Mouse (Mus musculus): ENCODE measurements around the gene Gm13289.
A peak's percentile ranks its signal among the peaks of the same experiment; 100 is the strongest.
"Not testable (repeated sequence)": the region's sequence is repeated elsewhere in the genome, so short reads cannot be mapped to it uniquely, and the experiment has no call there.

Gene Gm13289

DNA sequence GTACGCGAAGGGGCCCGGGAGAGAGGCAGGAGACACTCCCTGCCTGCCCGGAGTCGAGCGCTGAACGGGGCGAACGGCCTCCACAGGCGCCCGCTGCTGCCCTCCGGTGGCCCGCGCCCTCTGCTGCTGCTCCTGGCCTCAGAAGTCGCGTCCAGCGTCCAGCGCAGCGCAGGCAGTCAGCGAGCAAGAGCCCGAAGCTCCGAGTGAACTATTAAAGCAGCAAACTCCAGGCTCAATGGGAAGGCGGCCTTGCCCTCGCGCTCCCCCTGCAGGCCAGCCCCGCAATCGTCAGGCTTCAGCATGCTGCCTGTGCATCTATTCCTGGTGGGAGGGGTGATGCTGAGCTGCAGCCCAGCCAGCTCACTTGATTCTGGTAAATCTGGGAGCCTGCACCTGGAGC lies 8.7 kb downstream of the Gm13289 start, which contains the start of gene Gm13276:
Gm13276 (plus strand) TSS at position 301 of the 400 bp plus-strand sequence.
- not testable (repeated sequence) for DNase-seq

DNA sequence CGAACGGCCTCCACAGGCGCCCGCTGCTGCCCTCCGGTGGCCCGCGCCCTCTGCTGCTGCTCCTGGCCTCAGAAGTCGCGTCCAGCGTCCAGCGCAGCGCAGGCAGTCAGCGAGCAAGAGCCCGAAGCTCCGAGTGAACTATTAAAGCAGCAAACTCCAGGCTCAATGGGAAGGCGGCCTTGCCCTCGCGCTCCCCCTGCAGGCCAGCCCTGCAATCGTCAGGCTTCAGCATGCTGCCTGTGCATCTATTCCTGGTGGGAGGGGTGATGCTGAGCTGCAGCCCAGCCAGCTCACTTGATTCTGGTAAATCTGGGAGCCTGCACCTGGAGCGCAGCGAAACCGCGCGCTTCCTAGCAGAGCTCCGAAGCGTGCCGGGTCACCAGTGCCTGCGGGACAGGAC lies 11.7 kb downstream of the Gm13289 start, which contains the start of gene Gm13277:
Gm13277 (plus strand) TSS at position 231 of the 400 bp plus-strand sequence.
- DNase-seq: not testable (repeated sequence)

DNA sequence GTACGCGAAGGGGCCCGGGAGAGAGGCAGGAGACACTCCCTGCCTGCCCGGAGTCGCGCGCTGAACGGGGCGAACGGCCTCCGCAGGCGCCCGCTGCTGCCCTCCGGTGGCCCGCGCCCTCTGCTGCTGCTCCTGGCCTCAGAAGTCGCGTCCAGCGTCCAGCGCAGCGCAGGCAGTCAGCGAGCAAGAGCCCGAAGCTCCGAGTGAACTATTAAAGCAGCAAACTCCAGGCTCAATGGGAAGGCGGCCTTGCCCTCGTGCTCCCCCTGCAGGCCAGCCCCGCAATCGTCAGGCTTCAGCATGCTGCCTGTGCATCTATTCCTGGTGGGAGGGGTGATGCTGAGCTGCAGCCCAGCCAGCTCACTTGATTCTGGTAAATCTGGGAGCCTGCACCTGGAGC lies 14.5 kb downstream of the Gm13289 start, which contains the start of gene Gm13278:
Gm13278 (plus strand) TSS at position 301 of the 400 bp plus-strand sequence.
- DNase-seq: not testable (repeated sequence)

DNA sequence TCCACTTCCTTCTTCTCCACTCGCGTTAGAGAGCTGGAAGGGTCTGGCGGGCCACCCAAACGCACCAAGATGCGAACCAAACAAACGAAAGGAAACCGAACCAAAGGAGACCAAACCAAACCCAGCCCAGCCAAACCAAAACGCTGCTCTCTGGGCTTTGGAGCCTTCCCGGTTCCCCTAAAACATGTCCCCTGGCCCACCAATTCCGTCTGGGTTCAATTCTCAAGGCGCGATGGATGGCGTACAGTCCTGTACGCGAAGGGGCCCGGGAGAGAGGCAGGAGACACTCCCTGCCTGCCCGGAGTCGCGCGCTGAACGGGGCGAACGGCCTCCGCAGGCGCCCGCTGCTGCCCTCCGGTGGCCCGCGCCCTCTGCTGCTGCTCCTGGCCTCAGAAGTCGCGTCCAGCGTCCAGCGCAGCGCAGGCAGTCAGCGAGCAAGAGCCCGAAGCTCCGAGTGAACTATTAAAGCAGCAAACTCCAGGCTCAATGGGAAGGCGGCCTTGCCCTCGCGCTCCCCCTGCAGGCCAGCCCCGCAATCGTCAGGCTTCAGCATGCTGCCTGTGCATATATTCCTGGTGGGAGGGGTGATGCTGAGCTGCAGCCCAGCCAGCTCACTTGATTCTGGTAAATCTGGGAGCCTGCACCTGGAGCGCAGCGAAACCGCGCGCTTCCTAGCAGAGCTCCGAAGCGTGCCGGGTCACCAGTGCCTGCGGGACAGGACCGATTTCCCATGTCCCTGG lies 17.4 kb downstream of the Gm13289 start, which contains the start of gene Gm13275:
Gm13275 (plus strand) TSS at position 552 of the 740 bp plus-strand sequence.
- not testable (repeated sequence) for DNase-seq

DNA sequence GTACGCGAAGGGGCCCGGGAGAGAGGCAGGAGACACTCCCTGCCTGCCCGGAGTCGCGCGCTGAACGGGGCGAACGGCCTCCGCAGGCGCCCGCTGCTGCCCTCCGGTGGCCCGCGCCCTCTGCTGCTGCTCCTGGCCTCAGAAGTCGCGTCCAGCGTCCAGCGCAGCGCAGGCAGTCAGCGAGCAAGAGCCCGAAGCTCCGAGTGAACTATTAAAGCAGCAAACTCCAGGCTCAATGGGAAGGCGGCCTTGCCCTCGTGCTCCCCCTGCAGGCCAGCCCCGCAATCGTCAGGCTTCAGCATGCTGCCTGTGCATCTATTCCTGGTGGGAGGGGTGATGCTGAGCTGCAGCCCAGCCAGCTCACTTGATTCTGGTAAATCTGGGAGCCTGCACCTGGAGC lies 20.4 kb downstream of the Gm13289 start, which contains the start of gene Gm13279:
Gm13279 (plus strand) TSS at position 301 of the 400 bp plus-strand sequence.
- DNase-seq: not testable (repeated sequence)

DNA sequence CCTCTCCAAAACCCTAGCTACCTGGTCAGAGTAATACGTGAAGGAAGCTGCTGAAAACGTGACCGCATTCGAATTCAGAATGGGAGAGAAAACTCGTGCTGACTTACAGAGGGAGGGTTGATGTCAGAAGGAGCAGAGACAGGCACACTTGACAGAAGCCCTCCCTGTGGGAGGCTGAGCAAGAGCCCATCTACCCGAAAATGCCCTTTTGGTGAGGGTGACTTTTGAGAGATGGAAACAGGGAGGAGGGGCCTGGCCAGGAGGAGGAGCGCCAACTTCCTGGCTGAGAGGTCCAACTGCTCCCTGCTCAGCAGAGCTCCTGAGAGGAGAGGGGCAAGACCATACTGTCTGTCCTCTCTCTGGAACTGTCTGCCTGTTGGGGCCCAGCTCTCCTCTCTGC lies 22.6 kb downstream of the Gm13289 start, which contains the start of gene Gm13285:
Gm13285 (plus strand) TSS at position 301 of the 400 bp plus-strand sequence.
- not testable (repeated sequence) for DNase-seq

DNA sequence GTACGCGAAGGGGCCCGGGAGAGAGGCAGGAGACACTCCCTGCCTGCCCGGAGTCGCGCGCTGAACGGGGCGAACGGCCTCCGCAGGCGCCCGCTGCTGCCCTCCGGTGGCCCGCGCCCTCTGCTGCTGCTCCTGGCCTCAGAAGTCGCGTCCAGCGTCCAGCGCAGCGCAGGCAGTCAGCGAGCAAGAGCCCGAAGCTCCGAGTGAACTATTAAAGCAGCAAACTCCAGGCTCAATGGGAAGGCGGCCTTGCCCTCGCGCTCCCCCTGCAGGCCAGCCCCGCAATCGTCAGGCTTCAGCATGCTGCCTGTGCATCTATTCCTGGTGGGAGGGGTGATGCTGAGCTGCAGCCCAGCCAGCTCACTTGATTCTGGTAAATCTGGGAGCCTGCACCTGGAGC lies 26.2 kb downstream of the Gm13289 start, which contains the start of gene Gm13287:
Gm13287 (plus strand) TSS at position 301 of the 400 bp plus-strand sequence.
- not testable (repeated sequence) for DNase-seq

DNA sequence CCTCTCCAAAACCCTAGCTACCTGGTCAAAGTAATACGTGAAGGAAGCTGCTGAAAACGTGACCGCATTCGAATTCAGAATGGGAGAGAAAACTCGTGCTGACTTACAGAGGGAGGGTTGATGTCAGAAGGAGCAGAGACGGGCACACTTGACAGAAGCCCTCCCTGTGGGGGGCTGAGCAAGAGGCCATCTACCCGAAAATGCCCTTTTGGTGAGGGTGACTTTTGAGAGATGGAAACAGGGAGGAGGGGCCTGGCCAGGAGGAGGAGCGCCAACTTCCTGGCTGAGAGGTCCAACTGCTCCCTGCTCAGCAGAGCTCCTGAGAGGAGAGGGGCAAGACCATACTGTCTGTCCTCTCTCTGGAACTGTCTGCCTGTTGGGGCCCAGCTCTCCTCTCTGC lies 28.5 kb downstream of the Gm13289 start, which contains the start of gene Gm13288:
Gm13288 (plus strand) TSS at position 301 of the 400 bp plus-strand sequence.
- DNase-seq: not testable (repeated sequence)

DNA sequence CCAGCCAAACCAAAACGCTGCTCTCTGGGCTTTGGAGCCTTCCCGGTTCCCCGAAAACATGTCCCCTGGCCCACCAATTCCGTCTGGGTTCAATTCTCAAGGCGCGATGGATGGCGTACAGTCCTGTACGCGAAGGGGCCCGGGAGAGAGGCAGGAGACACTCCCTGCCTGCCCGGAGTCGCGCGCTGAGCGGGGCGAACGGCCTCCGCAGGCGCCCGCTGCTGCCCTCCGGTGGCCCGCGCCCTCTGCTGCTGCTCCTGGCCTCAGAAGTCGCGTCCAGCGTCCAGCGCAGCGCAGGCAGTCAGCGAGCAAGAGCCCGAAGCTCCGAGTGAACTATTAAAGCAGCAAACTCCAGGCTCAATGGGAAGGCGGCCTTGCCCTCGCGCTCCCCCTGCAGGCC lies 29.0 kb downstream of the Gm13289 start:
- not testable (repeated sequence) for DNase-seq

DNA sequence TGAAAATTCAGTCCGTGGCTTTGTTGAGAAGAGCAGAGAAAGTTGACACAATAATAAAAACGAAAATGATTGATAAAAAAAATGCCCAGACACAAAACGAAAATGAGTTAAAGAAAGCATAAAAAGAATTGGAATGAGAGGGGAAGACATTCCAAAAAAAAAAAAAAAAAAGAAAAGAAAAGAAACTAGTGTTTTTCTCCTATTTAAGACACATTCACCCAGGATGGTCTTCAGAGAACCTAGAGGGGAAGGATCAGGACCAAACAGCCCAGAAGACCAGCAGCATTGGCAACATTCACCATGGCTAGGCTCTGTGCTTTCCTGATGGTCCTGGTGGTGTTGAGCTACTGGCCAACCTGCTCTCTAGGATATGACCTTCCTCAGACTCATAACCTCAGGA lies 39.2 kb downstream of the Gm13289 start, which contains the start of gene Ifna7:
Ifna7 (plus strand) TSS at position 301 of the 400 bp plus-strand sequence.
- DNase-seq: no peak

DNA sequence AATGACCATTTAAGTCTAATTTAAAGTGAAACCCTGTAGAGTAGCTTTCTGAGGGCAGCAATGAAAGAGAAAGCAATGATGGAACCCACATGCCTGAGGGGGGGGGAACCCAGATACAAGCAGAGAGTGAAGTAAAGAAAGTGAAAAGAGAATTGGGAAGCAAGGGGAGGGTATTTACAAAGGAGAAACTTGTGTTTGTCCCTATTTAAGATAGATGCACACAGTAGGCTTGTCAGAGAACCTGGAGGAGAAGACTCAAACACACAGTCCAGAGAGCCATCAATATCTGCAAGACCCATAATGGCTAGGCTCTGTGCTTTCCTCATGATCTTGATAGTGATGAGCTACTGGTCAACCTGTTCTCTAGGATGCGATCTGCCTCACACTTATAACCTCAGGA lies 42.9 kb downstream of the Gm13289 start, which contains the start of gene Ifna11:
Ifna11 (plus strand) TSS at position 301 of the 400 bp plus-strand sequence.
- no peak for DNase-seq

DNA sequence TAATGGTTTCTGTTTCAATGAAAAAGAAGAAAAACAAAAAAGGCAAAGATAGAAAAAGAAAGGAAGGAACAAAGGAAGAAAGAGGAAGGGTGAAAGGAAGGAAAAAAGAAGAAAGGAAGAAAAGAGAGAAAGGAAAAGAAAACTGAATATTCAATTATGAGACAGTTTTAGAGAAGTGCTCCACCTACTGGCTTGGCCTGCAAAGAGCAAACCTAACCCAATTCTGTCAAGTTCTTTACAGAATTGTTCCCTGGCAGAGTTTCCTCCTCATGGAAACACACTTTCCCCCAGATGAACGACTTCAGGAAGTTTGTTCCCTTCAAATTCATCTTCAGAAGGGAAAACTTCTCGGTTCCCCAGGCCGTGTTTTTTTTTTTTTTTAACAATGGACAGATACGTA lies 46.3 kb downstream of the Gm13289 start:
- peak; percentile 48 for DNase-seq
